Mouse (Mus musculus): ENCODE results near the gene B4galt5.

GRCm38 (mm10) chr2:167394426-167394825, 45.4 kb upstream of the B4galt5 start:
- TF ChIP-seq CTCF (IDR thresholded peaks at IDR 0.05; ENCODE audit: borderline replicate concordance, insufficient read depth, low read length) (no peak), POLR2A (IDR thresholded peaks at IDR 0.05; ENCODE audit: low read depth, low read length) (no peak)

Measured in embryonic fibroblast, embryonic 13.5 days (primary cell).